In genomic region chr2:115581241-115581988, GRCm38 (mm10) we compare ENCODE assay signal across 8 mouse cellular contexts. TPM values are rescaled to one million over a fixed set of nuclear protein-coding genes. Genes with fewer than 3 reads are reported as not detected.
A peak's percentile ranks its signal among the peaks of the same experiment; 100 is the strongest.
DNase-seq lines count a peak whose midpoint lies in the region; ATAC-seq and TF ChIP-seq lines count a peak whose summit lies in the region.

TSS of gene BC052040 (plus strand) at chr2:115581716.

- no peaks in the 10 kb centered on the region for H3K36me3 ChIP-seq in ES-E14 (ENCODE audit: control insufficient read depth, insufficient read depth, low read length, poor library complexity, severe bottlenecking)
- H3K36me3 ChIP-seq in forebrain, embryonic 16.5 days (ENCODE audit: control insufficient read depth, insufficient read depth) = no peaks in the 10 kb centered on the region
- no peaks in the 10 kb centered on the region for H3K36me3 ChIP-seq in lung, embryonic 14.5 days (ENCODE audit: insufficient read depth)
- H3K36me3 ChIP-seq in thymus, adult 2 months (ENCODE audit: control insufficient read depth, insufficient read depth, low read length) = no peaks in the 10 kb centered on the region

- whole genome bisulfite sequencing in forebrain, embryonic 16.5 days = under 1% methylated on average over 41 of the region's 41 CpGs
- under 1% methylated on average over 41 of the region's 41 CpGs for WGBS in lung, embryonic 14.5 days
- WGBS in olfactory bulb, adult 2 months = under 1% methylated on average over 41 of the region's 41 CpGs
- WGBS in thymus, adult 2 months = under 1% methylated on average over 41 of the region's 41 CpGs

- H3K27ac ChIP-seq in ES-E14 (ENCODE audit: insufficient read depth, low read depth, low read length, poor library complexity, severe bottlenecking) = peak within 1 kb of the TSS; percentile 89
- H3K27ac ChIP-seq in forebrain, embryonic 16.5 days (ENCODE audit: low read length) = peak within 1 kb of the TSS; percentile 79
- peak within 1 kb of the TSS; percentile 94 for H3K27ac ChIP-seq in layer of hippocampus, adult 2 months
- peak within 1 kb of the TSS; percentile 76 for H3K27ac ChIP-seq in lung, embryonic 14.5 days (ENCODE audit: low read depth)
- peak within 1 kb of the TSS; percentile 77 for H3K27ac ChIP-seq in olfactory bulb, adult 2 months (ENCODE audit: insufficient read depth, low read depth, low read length)
- H3K27ac ChIP-seq in thymus, adult 2 months (ENCODE audit: control insufficient read depth, insufficient read depth, low read length) = peak within 1 kb of the TSS; percentile 76

- peak; percentile 98 for ATAC-seq in forebrain, embryonic 16.5 days
- peak; percentile 98 for ATAC-seq in lung, embryonic 14.5 days (ENCODE audit: insufficient read depth)

- in situ Hi-C loops in ES-E14 (cut with MboI; ENCODE audit: low sequenced_read_pairs in 2 of 2, unreplicated experiment in 2 of 2) = loop anchor here in 1 of 2 experiments (25.0 kb wide), 1 partner anchor 481 kb away; the partner anchor contains the start of gene Meis2

- peak within 1 kb of the TSS; percentile 76 to 88 for H3K4me3 ChIP-seq in ES-E14 (ENCODE audit: insufficient read depth in 1 of 2, low read depth in 1 of 2, low read length in 2 of 2, poor library complexity in 1 of 2, severe bottlenecking in 1 of 2)
- H3K4me3 ChIP-seq in forebrain, embryonic 16.5 days (replicated peaks; ENCODE audit: low read length) = peak within 1 kb of the TSS; percentile 83
- H3K4me3 ChIP-seq in layer of hippocampus, adult 2 months = peak within 1 kb of the TSS; percentile 75
- peak within 1 kb of the TSS; percentile 68 for H3K4me3 ChIP-seq in lung, embryonic 14.5 days (ENCODE audit: low read depth, low read length)
- H3K4me3 ChIP-seq in olfactory bulb, adult 2 months (ENCODE audit: insufficient read depth, low read depth, low read length) = peak within 1 kb of the TSS; percentile 84
- peak within 1 kb of the TSS; percentile 90 for H3K4me3 ChIP-seq in thymus, adult 2 months (ENCODE audit: control insufficient read depth, insufficient read depth, low read length)

- no peaks in the 10 kb centered on the region for H3K27me3 ChIP-seq in forebrain, embryonic 16.5 days (replicated peaks; ENCODE audit: control insufficient read depth, insufficient read depth, low read length)
- H3K27me3 ChIP-seq in lung, embryonic 14.5 days (ENCODE audit: insufficient read depth, low read length) = no peaks in the 10 kb centered on the region
- no peaks in the 10 kb centered on the region for H3K27me3 ChIP-seq in thymus, adult 2 months (ENCODE audit: control insufficient read depth, insufficient read depth, low read length)

- TF ChIP-seq POLR2A in olfactory bulb, adult 2 months (IDR thresholded peaks at IDR 0.05; ENCODE audit: insufficient read depth, low read depth, low read length) = no peak
- TF ChIP-seq POLR2A in thymus, adult 2 months (IDR thresholded peaks at IDR 0.05; ENCODE audit: control insufficient read depth, extremely low read depth, insufficient read depth, low read length, poor library complexity) = 0 out of 2 replicates have a peak, but pooled peaks have one; percentile 13

- H3K9me3 ChIP-seq in ES-E14 (ENCODE audit: control insufficient read depth, insufficient read depth, low read depth, low read length) = no peaks in the 10 kb centered on the region
- no peaks in the 10 kb centered on the region for H3K9me3 ChIP-seq in forebrain, embryonic 16.5 days (ENCODE audit: control insufficient read depth, low read length)
- H3K9me3 ChIP-seq in lung, embryonic 14.5 days (ENCODE audit: low read depth, low read length) = no peaks in the 10 kb centered on the region

- peak; percentile 58 for TF ChIP-seq CTCF in layer of hippocampus, adult 2 months (conservative IDR thresholded peaks at IDR 0.05)
- no peak; the same call in 1 of the 2 replicates for TF ChIP-seq CTCF in lung, embryonic 14.5 days (IDR thresholded peaks at IDR 0.05; ENCODE audit: low read depth)
- no peak for TF ChIP-seq CTCF in olfactory bulb, adult 2 months (IDR thresholded peaks at IDR 0.05; ENCODE audit: insufficient read depth, low read depth, low read length)
- TF ChIP-seq CTCF in thymus, adult 2 months (IDR thresholded peaks at IDR 0.05; ENCODE audit: borderline replicate concordance, control insufficient read depth, extremely low read depth, insufficient read depth, low read length, poor library complexity) = peak; percentile 65; the same call in 1 of the 2 replicates

- peak; percentile 82 for DNase-seq in ES-E14 (ENCODE audit: low read depth, low spot score)
- DNase-seq in cerebellum, adult 11-12 months = peak; percentile 87
- DNase-seq in heart, postnatal 36 days = peak; percentile 90 to 91
- DNase-seq in layer of hippocampus, adult 2 months (ENCODE audit: low spot score in 2 of 2) = peak; percentile 86 to 87
- peak; percentile 95 for DNase-seq in lung, embryonic 14.5 days
- DNase-seq in thymus, adult 2 months = peak; percentile 91

- intact Hi-C loops in heart, postnatal 36 days (cut with DNase I) = loop anchor here (5.0 to 10.0 kb wide), 3 partner anchors 276 to 927 kb away; partner anchors contain the start of gene Dph6

- peak within 1 kb of the TSS; percentile 90 for H3K4me2 ChIP-seq in forebrain, embryonic 16.5 days (ENCODE audit: low read length)
- peak within 1 kb of the TSS; percentile 82 for H3K4me2 ChIP-seq in lung, embryonic 14.5 days

- H3K9ac ChIP-seq in ES-E14 (ENCODE audit: insufficient read depth, low read depth, low read length, poor library complexity, severe bottlenecking) = peak within 1 kb of the TSS; percentile 89
- peak within 1 kb of the TSS; percentile 77 for H3K9ac ChIP-seq in forebrain, embryonic 16.5 days (replicated peaks; ENCODE audit: low read depth, low read length)
- peak within 1 kb of the TSS; percentile 71 for H3K9ac ChIP-seq in lung, embryonic 14.5 days

- peaks cover 3 to 11% of the 10 kb centered on the region in 2 experiments; a peak in 3 of 4 replicates for H3K4me1 ChIP-seq in ES-E14 (ENCODE audit: control insufficient read depth in 2 of 2, insufficient read depth in 2 of 2, low read length in 2 of 2, poor library complexity in 1 of 2)
- peaks cover 15% of the 10 kb centered on the region for H3K4me1 ChIP-seq in forebrain, embryonic 16.5 days (replicated peaks; ENCODE audit: control insufficient read depth, insufficient read depth, low read length)
- peaks cover 10% of the 10 kb centered on the region; the same call in 1 of the 2 replicates for H3K4me1 ChIP-seq in lung, embryonic 14.5 days (ENCODE audit: insufficient read depth)
- H3K4me1 ChIP-seq in olfactory bulb, adult 2 months (ENCODE audit: control insufficient read depth, insufficient read depth, low read length) = peaks cover 4% of the 10 kb centered on the region; the same call in 1 of the 2 replicates
- H3K4me1 ChIP-seq in thymus, adult 2 months (replicated peaks; ENCODE audit: control insufficient read depth, insufficient read depth, low read length) = peaks cover 4% of the 10 kb centered on the region

TF ChIP-seq in ES-E14, 5 proteins besides CTCF, POLR2A, EP300 and RAD21:
- TF ChIP-seq ZC3H11A (IDR thresholded peaks at IDR 0.05; ENCODE audit: borderline replicate concordance, low read depth, low read length) (no peak), MAFK (IDR thresholded peaks at IDR 0.05; ENCODE audit: insufficient read depth, low read depth, low read length) (no peak), HCFC1 (IDR thresholded peaks at IDR 0.05; ENCODE audit: borderline replicate concordance, insufficient read depth, low read length) (peak; percentile 88), ZNF384 (IDR thresholded peaks at IDR 0.05; ENCODE audit: low read depth, low read length) (no peak)

RNA-seq across cellular contexts. Expression of gene BC052040, which starts in this region (rescaled TPM):
- 7.2 and 7.9 TPM in 2 replicates for total RNA-seq in ES-E14 (2012; rRNA removed)
- polyA plus RNA-seq in forebrain, embryonic 16.5 days (2015; fragmentation: Nextera tagmentation; extraction: Ambion mirVana) = 18.3 and 18.8 TPM in 2 replicates
- 1 to 10 TPM; 2.1 to 2.2 TPM for total RNA-seq in heart, postnatal 36 days (2021)
- 1 to 10 TPM; 6.5 to 7.6 TPM for total RNA-seq in layer of hippocampus, adult 2 months (2021)
- 11.2 and 11.7 TPM in 2 replicates for polyA plus RNA-seq in lung, embryonic 14.5 days (2014; fragmentation: Nextera tagmentation; extraction: Ambion mirVana)
- not detected in 2 replicates for polyA plus RNA-seq in olfactory bulb, adult 2 months (2012; ENCODE audit: insufficient read depth, insufficient read length, low replicate concordance, missing spikeins)
- polyA plus RNA-seq in thymus, adult 2 months (2012; rRNA removed) = 3.8 and 4.6 TPM in 2 replicates

Comparison
In these comparisons a context has a peak if more than half of its experiments do, and no peak if none do; other contexts are left out.
1. Peak in every context shown above with its lines: DNase-seq, ATAC-seq, H3K4me3 ChIP-seq and H3K27ac ChIP-seq.
2. CTCF ChIP-seq: peak in layer of hippocampus, adult 2 months (single experiment) and thymus, adult 2 months (single experiment); none in lung, embryonic 14.5 days (single experiment) and olfactory bulb, adult 2 months (single experiment).